Mouse (Mus musculus) central nervous system, embryonic 18 days (tissue): ENCODE results near the gene Arhgap20. TPM values are rescaled to one million over a fixed set of nuclear protein-coding genes. Genes with fewer than 3 reads are reported as not detected.

Experiments used
- polyA plus RNA-seq: library from polyadenylated mRNA; depleted of rRNA; stranded (reverse); fragments of >200 nt; gene quantifications from 2 replicates; pipeline ENCODE4 v1.2.3, GENCODE M21; 2012; rRNA removed

The Arhgap20 gene
- polyA plus RNA-seq: 11.1 and 11.3 TPM in 2 replicates

DNA sequence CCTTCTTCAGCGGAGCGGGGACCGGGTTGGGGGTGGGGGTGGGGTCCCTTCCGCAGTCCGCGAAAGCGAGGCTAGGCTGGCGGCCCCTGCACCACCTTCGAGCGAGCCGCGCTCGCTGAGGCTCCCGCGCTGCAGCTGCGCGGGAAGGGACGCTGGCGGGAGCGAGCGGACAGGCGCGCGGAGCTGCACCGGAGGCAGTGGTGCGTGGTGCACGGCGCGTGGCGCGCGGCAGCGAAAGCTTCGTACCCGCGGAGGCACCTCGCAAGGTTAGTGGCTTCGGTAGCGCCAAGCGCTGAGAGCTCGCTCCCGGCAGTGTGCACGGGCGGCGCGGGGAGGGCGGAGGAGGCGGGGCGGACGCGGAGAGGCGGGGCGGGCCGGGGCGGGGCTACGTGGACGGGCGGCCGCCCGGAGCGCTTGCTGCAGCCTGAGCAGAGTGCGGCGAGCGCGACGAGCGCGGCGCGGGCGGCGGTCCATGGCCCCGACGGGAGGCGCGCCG lies at the start of gene Arhgap20:
Arhgap20 (plus strand) TSS at position 417 of the 496 bp plus-strand sequence.

Other genes starting within 250 kb of the Arhgap20 start
- gene Fdx1, start 198.2 kb downstream of the Arhgap20 start, polyA plus RNA-seq: 26.8 and 27.3 TPM in 2 replicates